Mouse (Mus musculus) ovary, adult 18-20 months (tissue): ENCODE data around the gene Tenm3.

Experiments
- DNase-seq: peaks from one replicate; pipeline ENCODE4 v3.0.0; 2022; ENCODE audit warnings: low spot score, mixed read lengths

The Tenm3 gene

DNA sequence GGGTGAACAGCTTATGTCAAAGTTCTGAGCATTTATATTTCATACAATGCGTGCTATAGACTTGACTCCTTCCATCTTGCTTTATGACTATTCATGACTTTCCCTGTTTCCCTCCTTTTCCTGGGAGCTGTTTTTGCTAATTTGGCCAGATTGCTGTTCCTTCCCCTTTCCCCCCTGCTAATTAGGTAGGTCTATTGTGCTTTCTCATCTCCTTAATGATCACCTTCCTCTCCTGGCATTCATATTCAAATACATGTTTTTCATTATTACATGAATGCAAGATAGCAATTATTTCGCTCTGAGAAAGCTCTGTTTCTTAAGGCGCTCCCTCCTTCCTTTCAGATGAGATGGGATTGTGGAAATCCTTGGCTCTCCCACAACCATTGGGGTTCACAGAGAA is 178.6 kb downstream of the Tenm3 start:
- no peak for DNase-seq

DNA sequence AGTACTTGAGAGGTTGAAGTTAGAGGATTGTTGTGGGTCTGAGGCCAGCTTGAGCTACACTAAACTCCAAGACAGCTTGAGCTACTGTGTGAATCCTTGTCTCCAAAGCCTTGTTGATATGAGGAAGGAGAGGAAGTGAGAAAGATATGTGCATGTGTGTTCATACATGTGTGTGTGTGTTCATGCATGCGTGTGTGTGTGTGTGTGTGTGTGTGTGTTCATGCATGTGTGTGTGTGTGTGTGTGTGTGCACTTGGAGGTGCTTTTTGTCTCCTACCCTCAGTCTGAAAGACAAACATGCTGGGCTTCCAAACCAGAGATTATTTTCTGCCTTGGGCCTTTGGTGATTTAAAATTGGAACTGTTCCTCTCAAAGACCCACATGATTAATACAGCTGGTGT is 184.5 kb downstream of the Tenm3 start:
- DNase-seq = no peak

DNA sequence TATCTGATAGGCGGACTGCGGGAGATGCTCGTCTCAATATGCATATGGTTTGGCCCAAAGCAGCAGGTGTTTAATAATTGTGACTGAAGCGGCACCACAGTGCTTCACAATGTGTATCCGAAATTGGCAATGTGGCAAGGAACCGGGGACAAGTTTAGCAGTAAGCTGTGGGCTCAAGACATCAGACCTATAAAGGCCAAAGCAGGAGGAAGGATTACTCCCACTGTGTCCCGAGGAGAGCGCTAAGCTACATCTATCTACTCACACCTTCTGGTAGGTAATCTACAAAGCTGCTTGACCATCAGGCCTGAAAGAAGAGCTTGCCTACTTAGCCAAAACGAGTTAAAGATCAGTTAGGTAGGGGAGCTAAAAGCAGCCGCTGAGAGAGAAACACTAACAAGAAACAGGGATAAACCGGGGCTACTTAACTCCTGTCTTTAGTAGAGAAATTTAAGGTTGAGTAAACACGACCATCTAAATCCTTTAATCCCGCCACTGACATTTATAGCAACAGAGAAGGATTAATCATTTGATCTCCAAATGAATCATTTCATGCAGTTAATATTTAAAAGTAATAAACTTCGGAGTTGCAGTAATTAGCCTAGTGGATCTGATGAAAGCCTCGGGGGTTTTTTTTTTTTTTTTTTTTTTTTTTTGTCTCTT is 188.2 kb downstream of the Tenm3 start:
- no peak for DNase-seq

DNA sequence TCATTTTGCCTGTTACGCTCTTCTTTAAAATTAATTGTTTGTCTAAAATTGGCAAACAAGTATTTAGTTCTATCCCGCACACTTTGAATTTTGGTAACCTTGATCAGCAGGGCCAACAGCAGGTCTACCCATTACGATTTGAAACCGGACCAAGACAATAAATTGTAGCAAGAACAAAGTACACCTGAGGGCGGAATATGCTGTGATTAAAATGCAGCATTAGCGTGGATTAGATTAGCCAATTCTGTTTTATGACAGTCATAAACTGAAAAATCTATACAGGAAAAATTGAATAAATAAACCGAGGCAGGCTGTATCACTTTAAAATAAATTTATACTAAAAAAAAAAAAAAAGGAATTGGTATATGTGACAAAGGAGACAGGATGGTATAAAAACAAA is 193.9 kb downstream of the Tenm3 start:
- DNase-seq = no peak

DNA sequence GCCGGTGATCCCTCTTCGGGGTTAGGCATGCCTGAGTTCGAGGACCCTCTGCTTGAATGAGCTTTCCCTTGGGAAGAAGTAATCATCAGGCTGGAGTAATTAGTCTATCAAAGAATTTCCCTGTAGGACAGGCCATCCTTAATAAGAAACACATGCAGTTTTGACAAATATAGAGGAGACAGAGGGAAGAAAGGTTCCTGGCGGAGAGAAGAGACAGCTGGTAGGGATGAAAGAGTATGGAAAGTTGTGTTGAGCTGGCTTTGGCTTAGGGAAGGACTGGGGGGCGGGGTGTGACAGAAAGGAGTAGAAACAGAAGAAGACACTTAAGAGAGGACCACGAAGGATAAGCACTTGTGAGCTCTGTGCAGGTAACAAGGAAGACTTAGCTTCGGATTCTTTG is 194.3 kb downstream of the Tenm3 start:
- no peak for DNase-seq

DNA sequence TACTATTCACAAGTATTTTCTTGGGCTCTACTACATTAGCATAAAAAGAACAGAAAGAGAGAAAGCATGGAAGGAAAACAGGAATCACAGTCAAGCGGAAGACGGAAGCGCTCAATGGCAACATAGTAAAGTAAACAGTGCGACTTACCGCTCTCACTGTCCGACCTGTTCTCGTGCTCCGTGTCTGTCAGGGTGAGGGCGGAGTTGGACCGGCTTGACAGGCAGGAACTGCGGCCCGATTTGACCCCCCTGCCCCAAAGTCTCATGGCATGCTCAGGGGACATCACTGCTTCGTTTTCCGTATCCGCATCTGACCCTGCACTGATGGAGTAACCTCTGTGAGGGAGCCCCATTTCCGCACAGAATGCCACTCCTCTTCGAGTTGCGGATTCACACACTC is 197.6 kb downstream of the Tenm3 start:
- DNase-seq = no peak

DNA sequence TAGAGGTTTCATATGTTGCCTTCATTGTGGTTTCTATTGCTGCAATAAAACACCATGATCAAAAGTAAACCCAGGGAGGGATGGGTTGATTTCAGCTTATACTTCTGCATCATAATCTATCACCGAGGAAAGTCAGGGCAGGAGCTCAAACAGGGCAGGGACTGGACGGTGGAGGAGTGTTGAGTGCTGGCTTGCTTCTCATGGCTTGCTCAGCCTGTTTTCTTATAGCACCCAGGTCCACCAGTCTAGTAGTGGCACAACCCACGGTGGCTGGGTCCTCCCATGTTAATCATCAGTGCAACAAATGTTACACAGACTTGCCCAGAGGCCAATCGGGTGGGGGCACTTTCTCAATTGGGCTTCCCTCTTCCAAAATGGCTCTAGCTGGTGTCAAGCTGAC is 205.6 kb downstream of the Tenm3 start:
- no peak for DNase-seq

DNA sequence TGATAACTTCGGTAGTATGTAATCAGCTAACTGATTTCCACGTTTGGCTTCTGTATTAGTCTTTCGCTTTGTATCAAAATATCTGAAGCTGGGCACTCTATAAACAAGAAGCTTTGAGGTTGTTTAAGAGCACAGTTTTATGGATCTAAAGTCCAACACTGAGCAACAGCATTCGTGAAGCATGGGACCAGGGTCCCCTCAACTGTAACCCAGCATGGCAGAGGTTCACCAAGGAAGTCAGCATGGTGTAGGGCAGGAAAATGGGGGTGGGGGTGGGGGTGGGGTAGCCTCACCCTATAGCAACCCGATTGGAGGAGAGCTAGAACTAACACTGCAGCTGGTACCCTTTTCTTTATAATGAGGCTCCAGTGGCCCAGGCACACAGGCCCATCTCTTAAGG is 206.8 kb downstream of the Tenm3 start:
- no peak for DNase-seq

DNA sequence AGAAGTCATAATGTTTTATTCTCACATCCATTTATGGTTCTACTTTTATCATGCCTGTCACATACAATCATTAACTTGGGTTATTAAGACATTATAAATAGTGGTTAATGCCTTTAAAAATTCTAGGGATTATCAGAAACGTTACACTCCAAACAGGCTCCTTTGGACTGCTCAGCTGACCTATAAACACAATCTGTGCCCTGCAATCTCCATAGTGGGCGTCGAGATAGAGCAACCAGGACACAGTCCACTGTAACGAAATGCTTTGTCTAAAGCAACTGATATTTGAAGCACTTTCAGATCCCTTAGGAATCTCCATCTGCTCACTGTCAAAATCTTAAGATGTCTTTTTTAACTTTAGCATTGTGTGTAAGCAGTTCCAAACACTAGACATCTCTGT is 207.9 kb downstream of the Tenm3 start:
- no peak for DNase-seq

DNA sequence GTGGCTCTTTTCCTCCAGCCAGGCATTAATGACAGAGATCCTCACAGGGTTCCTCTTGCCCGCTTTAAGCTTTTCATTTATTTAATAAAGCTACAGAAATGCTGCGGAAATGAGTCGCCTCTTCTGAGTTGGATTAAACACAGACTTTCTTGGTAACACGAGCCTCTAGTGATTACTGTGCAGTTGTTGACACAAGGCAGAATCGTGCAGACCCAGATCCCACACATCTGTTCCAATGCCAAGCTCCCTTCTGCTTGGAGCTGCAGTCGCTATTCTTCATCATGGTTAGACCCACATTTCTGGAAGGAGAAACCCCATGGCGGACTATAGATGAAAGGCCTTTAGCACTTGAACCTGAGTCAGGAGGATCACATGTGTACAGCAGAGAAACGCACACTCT is 210.3 kb downstream of the Tenm3 start:
- DNase-seq = no peak

DNA sequence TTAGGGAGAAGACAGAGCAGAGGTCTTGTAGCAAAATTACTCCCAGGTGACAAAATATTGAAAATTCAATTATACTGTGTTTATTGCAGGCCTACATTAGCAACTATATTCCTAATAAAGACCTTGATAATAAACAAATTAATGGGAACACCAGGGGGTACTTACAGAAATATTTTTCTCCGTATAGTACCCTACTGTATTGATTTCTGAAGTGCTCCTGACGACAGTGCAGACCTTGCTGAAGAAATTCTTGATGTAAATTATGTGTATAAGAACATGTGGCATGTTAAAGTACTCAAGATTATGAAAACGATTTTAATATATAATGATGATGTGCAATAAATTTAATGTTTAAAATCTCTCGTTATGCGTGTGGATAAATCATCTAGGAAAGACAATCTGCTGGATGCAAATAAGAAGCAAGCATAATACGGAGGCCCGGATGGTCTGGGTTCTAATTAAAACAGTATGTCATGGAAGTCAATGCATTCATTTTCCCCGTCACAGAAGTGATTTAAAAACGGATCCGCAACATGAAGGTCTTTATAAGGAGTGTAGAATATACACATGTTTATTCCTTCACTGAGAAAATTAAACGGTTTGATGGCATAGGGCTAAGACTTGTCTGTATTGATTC is 221.1 kb downstream of the Tenm3 start:
- DNase-seq = no peak

DNA sequence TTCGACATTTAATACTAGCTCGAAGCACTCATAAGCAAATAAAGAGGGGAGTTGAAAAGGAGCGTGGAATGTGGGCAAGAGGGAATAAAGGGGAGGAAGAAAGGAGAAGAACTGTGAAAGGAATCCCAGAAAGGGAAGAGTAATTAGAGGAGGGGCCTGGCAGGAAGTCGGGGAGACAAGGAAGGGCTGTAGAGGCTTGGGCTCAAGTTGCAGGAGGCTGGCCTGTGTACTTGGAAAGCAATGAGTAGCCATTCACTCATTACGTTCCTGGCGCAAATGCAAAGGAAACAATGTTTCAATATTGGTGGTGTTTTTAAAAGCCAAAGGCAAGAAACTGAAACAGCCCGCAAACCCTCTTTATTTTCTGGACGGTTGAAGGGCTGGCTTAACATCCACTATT is 228.7 kb downstream of the Tenm3 start:
- no peak for DNase-seq

DNA sequence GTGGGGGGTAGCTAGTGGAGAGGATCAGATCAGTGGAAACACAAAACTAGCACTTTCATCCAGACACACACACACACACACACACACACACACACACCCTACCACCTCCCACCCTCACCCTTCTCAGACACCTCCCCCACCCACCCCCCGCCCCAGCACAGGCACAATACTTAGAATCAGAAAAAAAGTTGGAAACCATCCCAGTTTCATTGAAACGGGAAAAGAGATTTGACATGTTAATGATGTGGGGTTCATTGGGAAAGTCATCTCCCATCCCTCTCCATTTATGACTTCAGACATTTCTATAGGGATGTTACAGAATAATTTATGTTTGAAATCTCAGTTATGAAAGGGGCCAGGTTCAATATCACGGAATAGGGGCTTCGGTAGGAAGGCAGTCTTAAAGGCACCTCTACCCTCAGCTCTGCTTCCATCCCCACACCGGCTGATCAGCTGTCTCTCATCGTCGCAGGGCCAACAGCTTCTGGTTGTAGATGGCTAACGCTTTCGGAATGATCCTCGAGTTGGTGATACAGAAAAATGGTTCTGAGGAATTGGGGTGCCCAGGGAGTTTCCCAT is 231.7 kb downstream of the Tenm3 start:
- DNase-seq = no peak

DNA sequence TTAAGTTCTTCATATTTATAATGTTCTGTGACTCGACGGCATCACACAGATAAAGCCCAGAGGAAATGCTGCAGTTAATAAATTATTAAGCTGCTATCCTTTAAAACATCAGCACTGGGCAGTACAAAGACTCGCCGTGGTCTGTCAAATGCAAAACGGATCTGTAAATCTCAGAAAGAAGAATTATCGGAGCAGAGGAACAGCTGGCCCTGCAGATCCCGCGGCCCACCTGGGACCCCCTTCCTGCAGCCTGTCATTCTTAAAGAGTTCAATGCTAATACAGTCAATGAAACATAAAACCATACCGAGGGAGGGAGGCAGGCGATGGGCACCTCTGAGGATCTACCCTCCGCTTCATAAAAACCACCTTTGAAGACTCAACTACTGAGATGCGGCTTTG is 232.6 kb downstream of the Tenm3 start:
- DNase-seq = no peak

DNA sequence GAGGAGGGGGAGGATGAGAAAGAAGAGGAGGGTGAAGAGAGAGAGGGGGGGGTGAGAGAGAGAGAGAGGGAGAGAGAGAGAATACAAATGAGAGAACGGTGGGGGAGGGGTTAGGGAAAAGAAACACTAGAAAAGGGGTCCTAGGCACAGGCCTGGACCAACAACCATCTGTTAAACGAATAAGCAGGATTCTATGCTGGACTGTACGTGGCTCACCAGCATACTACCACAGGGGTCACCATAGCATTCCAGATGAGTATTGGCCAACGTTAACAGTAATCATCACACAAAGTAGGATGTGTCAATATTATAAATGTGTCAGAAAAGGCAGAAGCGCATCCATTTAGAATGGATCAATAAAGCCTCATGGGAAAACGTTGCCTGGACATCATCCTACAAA is 233.4 kb downstream of the Tenm3 start:
- no peak for DNase-seq

DNA sequence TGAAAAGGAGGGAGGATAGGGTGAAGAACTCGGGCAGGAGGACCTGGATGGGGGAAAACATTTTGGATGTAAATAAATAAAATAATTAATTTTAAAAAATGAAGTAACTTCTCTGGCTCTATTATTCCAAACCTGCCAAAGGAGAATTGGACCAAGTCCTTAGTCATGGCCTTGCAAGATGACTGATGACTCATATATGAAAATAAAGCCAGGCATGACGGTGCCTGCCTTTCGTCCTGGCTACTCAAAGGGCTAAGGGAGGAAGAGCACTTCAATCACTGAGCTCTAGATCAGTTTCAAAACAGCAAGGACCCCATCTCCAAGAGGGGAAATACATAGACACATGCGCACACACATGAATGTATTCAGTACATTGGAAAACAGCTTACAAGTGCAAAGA is 234.1 kb downstream of the Tenm3 start:
- no peak for DNase-seq

DNA sequence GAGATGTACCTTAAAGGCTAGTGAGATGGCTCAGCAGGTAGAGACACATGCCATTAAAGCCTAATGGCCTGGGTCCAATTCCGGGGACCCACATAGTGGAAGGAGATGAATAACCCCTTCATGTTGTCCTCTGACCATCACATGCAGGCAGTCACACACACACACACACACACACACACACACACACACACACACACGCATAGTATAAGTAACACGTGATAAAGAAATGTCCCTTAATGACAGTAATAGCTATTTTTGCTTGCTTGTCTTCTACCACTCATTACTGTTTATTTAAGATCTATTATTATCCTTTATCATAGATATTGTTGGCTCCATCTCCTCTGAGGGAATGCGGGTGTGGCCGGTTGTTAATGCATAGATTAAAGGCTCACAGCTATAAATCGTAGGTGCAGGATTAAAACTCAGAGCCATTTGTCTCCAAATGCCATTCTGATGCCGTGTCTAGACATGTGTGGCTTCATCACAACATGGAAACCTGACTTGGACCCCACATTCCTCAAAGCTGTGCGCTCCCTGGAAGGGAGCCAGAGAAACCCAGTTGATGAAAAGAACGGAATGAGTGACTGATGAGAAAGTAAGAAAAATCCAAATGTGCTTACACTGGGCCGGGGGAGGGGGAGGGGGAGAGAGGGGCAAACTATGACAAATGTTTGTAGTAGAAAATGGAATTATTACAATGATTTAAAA is 239.4 kb downstream of the Tenm3 start:
- DNase-seq = no peak

DNA sequence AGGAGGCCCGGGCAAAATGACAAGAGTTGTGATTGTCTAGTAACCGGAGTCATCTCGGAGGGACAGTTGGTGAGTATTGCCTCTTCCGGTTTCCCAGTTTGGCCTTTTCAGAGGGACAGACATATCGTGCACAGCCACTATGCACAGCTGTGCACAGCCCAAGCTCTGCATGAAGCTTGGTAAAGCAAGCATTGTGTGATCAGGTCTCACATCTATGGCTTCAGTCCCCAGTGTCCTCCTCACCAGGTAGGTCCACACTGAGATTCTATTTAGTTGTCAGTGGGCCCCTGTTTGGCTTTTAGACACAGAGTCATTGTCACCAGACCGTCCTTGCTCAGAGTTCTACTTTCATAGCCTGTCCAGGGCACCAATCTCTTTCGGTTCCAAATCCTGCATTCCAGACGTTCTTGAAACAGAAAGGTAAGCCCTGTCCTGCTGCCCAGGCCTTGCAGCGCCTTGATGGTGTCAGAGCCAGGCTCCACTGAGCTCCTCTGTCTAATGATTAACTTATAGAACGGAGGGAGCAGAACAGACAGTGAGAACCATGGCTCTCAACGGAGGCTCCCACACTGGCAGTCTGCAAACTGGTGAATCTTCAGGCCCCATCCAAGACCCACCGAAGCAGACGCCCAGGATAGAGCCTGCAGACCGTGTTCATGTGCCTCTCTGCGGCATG is 240.4 kb downstream of the Tenm3 start:
- DNase-seq = no peak

DNA sequence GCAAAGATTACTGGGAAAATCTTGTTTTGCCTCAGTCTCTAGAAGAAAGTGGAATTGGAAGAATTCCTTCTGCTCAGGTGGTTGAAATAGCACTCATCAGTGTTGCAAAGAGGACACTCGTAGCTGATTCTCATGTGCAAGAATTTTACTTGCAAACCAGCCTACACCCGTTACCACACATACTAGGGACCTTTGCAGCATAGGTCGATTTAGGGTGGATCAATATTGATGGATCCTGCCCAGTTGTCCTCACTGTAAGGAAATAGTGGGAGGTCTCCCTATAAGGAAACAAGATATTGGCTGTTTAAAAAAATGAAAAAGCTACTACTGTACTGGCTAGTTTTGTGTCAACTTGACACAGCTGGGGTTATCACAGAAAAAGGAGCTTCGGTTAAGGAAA is 242.1 kb downstream of the Tenm3 start:
- no peak for DNase-seq

DNA sequence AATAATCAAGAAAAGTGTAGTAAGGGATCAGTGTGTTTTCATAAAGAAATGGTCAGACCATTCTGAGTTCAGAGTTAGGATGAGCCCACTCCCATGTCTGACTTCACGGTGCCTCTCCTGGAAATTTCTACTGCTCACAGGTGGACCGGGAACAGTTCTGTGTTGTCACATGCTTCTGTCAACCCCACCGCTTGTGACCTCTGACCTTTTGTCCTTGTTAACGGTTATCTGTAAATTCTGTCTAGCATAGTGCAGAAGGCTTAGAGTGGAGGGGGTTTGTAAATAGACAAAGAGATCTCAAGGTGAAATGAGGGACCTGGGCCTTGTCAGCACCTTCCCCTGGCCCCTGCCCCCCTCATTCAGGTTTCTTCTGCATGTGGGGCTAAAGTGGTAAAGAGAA is 244.7 kb downstream of the Tenm3 start:
- DNase-seq = no peak

DNA sequence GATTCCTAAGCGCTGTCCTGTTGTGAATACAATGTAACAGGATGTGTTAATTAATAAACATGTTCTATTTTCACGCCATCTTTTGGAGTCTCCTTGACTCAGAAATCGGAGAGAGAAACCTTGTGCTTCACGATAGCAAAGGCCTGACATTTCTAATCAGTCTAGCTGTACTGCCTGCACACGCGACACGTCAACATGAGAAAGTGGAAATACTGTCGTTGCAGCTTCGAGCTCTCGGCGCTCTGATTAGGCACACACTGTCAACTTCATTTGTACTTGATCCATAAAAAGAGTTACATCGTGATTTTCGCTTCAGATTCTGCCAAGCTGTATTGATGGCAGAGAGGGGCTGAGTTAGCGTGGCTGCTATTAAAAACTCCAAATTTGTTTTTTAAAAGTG is 247.4 kb downstream of the Tenm3 start:
- no peak for DNase-seq

DNA sequence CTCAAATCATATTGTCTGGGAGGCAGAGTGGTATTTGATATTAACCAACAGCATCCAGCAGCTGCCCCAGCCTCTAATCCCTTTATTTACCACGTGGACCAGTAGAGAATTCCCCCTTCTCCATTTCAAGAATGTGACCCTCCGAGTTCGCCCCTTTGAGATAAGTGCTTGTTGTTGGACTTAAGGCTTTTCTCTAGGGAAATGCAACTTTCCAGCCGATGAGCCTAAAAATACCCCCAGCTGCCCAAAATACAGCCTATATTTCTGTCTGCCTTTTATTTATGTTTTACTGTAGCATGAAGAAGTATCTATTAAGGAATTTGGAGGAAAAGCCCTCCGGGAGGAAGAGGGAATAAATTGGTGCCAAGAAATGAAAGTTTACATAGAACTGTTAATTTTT is 251.9 kb downstream of the Tenm3 start:
- DNase-seq = no peak

DNA sequence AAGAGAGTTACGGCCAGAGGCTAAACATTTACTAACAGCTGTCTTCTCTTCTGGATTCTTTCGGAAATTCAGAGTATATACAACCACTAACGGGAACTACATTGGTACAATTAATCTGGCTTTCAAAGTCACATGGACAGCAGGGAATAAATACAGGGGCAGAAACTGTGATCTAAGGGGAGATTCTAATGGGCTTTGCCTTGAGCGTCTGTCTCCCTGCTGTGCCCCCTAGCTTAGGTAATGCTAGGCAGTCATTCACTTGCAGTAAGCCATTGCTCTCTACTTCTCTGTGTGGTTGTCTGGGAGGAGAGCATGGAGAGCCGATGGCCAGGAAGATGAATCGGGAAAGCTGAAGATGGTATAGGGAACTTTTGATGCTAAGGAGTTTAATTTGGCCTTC is 264.0 kb downstream of the Tenm3 start:
- DNase-seq = no peak
